Mouse (Mus musculus) neural tube, embryonic 13.5 days (tissue): ENCODE measurements around the gene Rps11. TPM values are rescaled to one million over a fixed set of nuclear protein-coding genes. Genes with fewer than 3 reads are reported as not detected.

Source experiments
- ATAC-seq: fragments of 200-750 bp; cut with Nextera tagmentation; 2 replicates; pipeline ENCODE4 v1.8.0; 2017; ENCODE audit warnings: low read depth, mild to moderate bottlenecking, moderate TSS enrichment, moderate library complexity
- H3K27ac ChIP-seq: fragments of 300-500 bp; sonication (generic); replicated peaks from 2 replicates; pipeline ENCODE4 v1.5.1; 2015; ENCODE audit warnings: moderate library complexity, mild to moderate bottlenecking, inconsistent platforms
- H3K27me3 ChIP-seq: fragments of 300-500 bp; sonication (generic); 2 replicates; pipeline ENCODE4 v1.6.1; 2015; ENCODE audit warnings: mild to moderate bottlenecking, inconsistent platforms
- H3K36me3 ChIP-seq: fragments of 300-500 bp; sonication (generic); 2 replicates; pipeline ENCODE4 v1.6.1; 2015; ENCODE audit warnings: mild to moderate bottlenecking, inconsistent platforms
- H3K4me1 ChIP-seq: fragments of 300-500 bp; sonication (generic); replicated peaks from 2 replicates; pipeline ENCODE4 v1.6.1; 2015; ENCODE audit warnings: inconsistent platforms
- H3K4me2 ChIP-seq: fragments of 300-500 bp; sonication (generic); 2 replicates; pipeline ENCODE4 v1.6.1; 2015; ENCODE audit warnings: inconsistent platforms, mild to moderate bottlenecking, moderate library complexity
- H3K4me3 ChIP-seq: fragments of 300-500 bp; sonication (generic); 2 replicates; pipeline ENCODE4 v1.5.1; 2015; ENCODE audit warnings: mild to moderate bottlenecking, inconsistent platforms
- H3K9ac ChIP-seq: fragments of 300-500 bp; sonication (generic); 2 replicates; pipeline ENCODE4 v1.6.1; 2015; ENCODE audit warnings: moderate library complexity, mild to moderate bottlenecking, inconsistent platforms
- H3K9me3 ChIP-seq: fragments of 300-500 bp; sonication (generic); 2 replicates; pipeline ENCODE4 v1.6.1; 2016; ENCODE audit warnings: inconsistent platforms
- WGBS: fragments of 180-500 bp; shearing (Covaris S2); methylation state at CpG from one replicate; pipeline ENCODE4 v1.1.7; 2015; 5-methylcytosine and 5-hydroxymethylcytosine counted together
- polyA plus RNA-seq: library from polyadenylated mRNA; unstranded; fragments of >200 nt; fragmentation: Nextera tagmentation; extraction: Ambion mirVana; gene quantifications from 2 replicates; pipeline ENCODE4 v1.2.1, GENCODE M21; 2015

Gene Rps11
- polyA plus RNA-seq, 1 experiment from 2014 or later = 971 TPM

GRCm38 (mm10) chr7:45088597-45088996 is 35.6 kb downstream of the Rps11 start:
- H3K4me2 ChIP-seq = no peak overlapping the region
- H3K36me3 ChIP-seq = peaks cover 20% of the 10 kb centered on the region
- H3K9ac ChIP-seq = no peak overlapping the region
- H3K9me3 ChIP-seq = no peaks in the 10 kb centered on the region
- ATAC-seq = no peak
- no peak overlapping the region for H3K4me3 ChIP-seq
- H3K27me3 ChIP-seq = no peaks in the 10 kb centered on the region
- H3K27ac ChIP-seq = no peak overlapping the region
- WGBS = 92% methylated on average over 17 of the region's 17 CpGs
- H3K4me1 ChIP-seq = peaks cover 24% of the 10 kb centered on the region

GRCm38 (mm10) chr7:45086084-45086483 is 38.2 kb downstream of the Rps11 start:
- Histone ChIP-seq H3K4me2 (no peak overlapping the region), H3K36me3 (peaks cover 26% of the 10 kb centered on the region), H3K4me3 (no peak overlapping the region), H3K9ac (no peak overlapping the region), H3K4me1 (peaks cover 13% of the 10 kb centered on the region), H3K9me3 (no peaks in the 10 kb centered on the region), H3K27ac (no peak overlapping the region), H3K27me3 (no peaks in the 10 kb centered on the region)
- WGBS = 81% methylated on average over 4 of the region's 4 CpGs
- no peak for ATAC-seq

GRCm38 (mm10) chr7:45083300-45083890 is 40.8 kb downstream of the Rps11 start:
- Histone ChIP-seq H3K4me3 (no peak overlapping the region), H3K36me3 (peaks cover 26% of the 10 kb centered on the region), H3K27ac (peak overlapping the region; percentile 77), H3K4me2 (no peak overlapping the region), H3K9ac (no peak overlapping the region), H3K4me1 (peaks cover 5% of the 10 kb centered on the region; the same call in 1 of the 2 replicates), H3K9me3 (no peaks in the 10 kb centered on the region), H3K27me3 (no peaks in the 10 kb centered on the region)
- WGBS = 83% methylated on average over 22 of the region's 22 CpGs
- ATAC-seq = no peak

- Histone ChIP-seq H3K4me2 (0 out of 2 replicates have a peak overlapping the region, but pooled peaks have one; percentile 1), H3K27ac (peak overlapping the region; percentile 77), H3K36me3 (peaks cover 29% of the 10 kb centered on the region), H3K27me3 (no peaks in the 10 kb centered on the region), H3K9ac (no peak overlapping the region), H3K4me3 (no peak overlapping the region), H3K9me3 (no peaks in the 10 kb centered on the region), H3K4me1 (peaks cover 5% of the 10 kb centered on the region; the same call in 1 of the 2 replicates)
- no peak for ATAC-seq
- WGBS = 57% methylated on average over 25 of the region's 25 CpGs
Observed at GRCm38 (mm10) chr7:45082401-45083299, 41.6 kb downstream of the Rps11 start.

- H3K4me2 ChIP-seq = no peak overlapping the region
- no peak for ATAC-seq
- peaks cover 5% of the 10 kb centered on the region; the same call in 1 of the 2 replicates for H3K4me1 ChIP-seq
- no peak overlapping the region for H3K4me3 ChIP-seq
- no peak overlapping the region for H3K27ac ChIP-seq
- no peak overlapping the region for H3K9ac ChIP-seq
- no peaks in the 10 kb centered on the region for H3K27me3 ChIP-seq
- 54% methylated on average over 5 of the region's 5 CpGs for WGBS
- peaks cover 36% of the 10 kb centered on the region for H3K36me3 ChIP-seq
- no peaks in the 10 kb centered on the region for H3K9me3 ChIP-seq
Observed at GRCm38 (mm10) chr7:45081016-45081415, 43.2 kb downstream of the Rps11 start.

GRCm38 (mm10) chr7:45079856-45080255 is 44.4 kb downstream of the Rps11 start:
- Histone ChIP-seq H3K9me3 (no peaks in the 10 kb centered on the region), H3K4me1 (peaks cover 5% of the 10 kb centered on the region; the same call in 1 of the 2 replicates), H3K36me3 (peaks cover 43% of the 10 kb centered on the region), H3K9ac (no peak overlapping the region), H3K27ac (no peak overlapping the region), H3K4me3 (no peak overlapping the region), H3K4me2 (no peak overlapping the region), H3K27me3 (no peaks in the 10 kb centered on the region)
- peak; percentile 38; the same call in 1 of the 2 replicates for ATAC-seq
- WGBS = under 1% methylated on average over 10 of the region's 10 CpGs

GRCm38 (mm10) chr7:45078513-45078912 is 45.7 kb downstream of the Rps11 start:
- Histone ChIP-seq H3K36me3 (peaks cover 47% of the 10 kb centered on the region), H3K9me3 (no peaks in the 10 kb centered on the region), H3K9ac (no peak overlapping the region), H3K27me3 (no peaks in the 10 kb centered on the region), H3K27ac (no peak overlapping the region), H3K4me1 (peaks cover 5% of the 10 kb centered on the region; the same call in 1 of the 2 replicates), H3K4me2 (no peak overlapping the region), H3K4me3 (no peak overlapping the region)
- ATAC-seq = no peak
- 40% methylated on average over 9 of the region's 9 CpGs for WGBS

GRCm38 (mm10) chr7:45077829-45078228 is 46.4 kb downstream of the Rps11 start:
- WGBS = 87% methylated on average over 2 of the region's 2 CpGs

GRCm38 (mm10) chr7:45077322-45077721 is 46.9 kb downstream of the Rps11 start:
- Histone ChIP-seq H3K27ac (no peak overlapping the region), H3K4me2 (no peak overlapping the region), H3K27me3 (no peaks in the 10 kb centered on the region), H3K4me3 (no peak overlapping the region), H3K9ac (no peak overlapping the region), H3K9me3 (no peaks in the 10 kb centered on the region), H3K36me3 (peaks cover 41% of the 10 kb centered on the region), H3K4me1 (peaks cover 4% of the 10 kb centered on the region; the same call in 1 of the 2 replicates)
- no peak for ATAC-seq
- 87% methylated on average over 14 of the region's 14 CpGs for WGBS

More at GRCm38 (mm10) chr7:45077829-45078228, 46.4 kb downstream of the Rps11 start:
- Histone ChIP-seq H3K9me3 (no peaks in the 10 kb centered on the region), H3K27ac (no peak overlapping the region), H3K27me3 (no peaks in the 10 kb centered on the region), H3K36me3 (peaks cover 41% of the 10 kb centered on the region), H3K4me3 (no peak overlapping the region), H3K4me1 (peaks cover 5% of the 10 kb centered on the region; the same call in 1 of the 2 replicates), H3K9ac (no peak overlapping the region), H3K4me2 (no peak overlapping the region)
- ATAC-seq = no peak

- no peaks in the 10 kb centered on the region for H3K27me3 ChIP-seq
- WGBS = 89% methylated on average over 30 of the region's 30 CpGs
- H3K4me1 ChIP-seq = no peaks in the 10 kb centered on the region
- H3K9me3 ChIP-seq = no peaks in the 10 kb centered on the region
- no peak overlapping the region for H3K4me3 ChIP-seq
- no peak overlapping the region for H3K9ac ChIP-seq
- H3K27ac ChIP-seq = no peak overlapping the region
- H3K36me3 ChIP-seq = peaks cover 41% of the 10 kb centered on the region
- H3K4me2 ChIP-seq = no peak overlapping the region
- ATAC-seq = no peak
Observed at GRCm38 (mm10) chr7:45076501-45076900, 47.7 kb downstream of the Rps11 start.

- no peak overlapping the region for H3K9ac ChIP-seq
- 92% methylated on average over 4 of the region's 4 CpGs for WGBS
- no peak overlapping the region for H3K4me2 ChIP-seq
- no peak overlapping the region for H3K27ac ChIP-seq
- ATAC-seq = no peak
- peaks cover 41% of the 10 kb centered on the region for H3K36me3 ChIP-seq
- no peaks in the 10 kb centered on the region for H3K4me1 ChIP-seq
- no peak overlapping the region for H3K4me3 ChIP-seq
- H3K27me3 ChIP-seq = no peaks in the 10 kb centered on the region
- no peaks in the 10 kb centered on the region for H3K9me3 ChIP-seq
Observed at GRCm38 (mm10) chr7:45075405-45075804, 48.8 kb downstream of the Rps11 start.

GRCm38 (mm10) chr7:45073949-45074348 is 50.3 kb downstream of the Rps11 start:
- no peaks in the 10 kb centered on the region for H3K27me3 ChIP-seq
- ATAC-seq = no peak
- no peaks in the 10 kb centered on the region for H3K4me1 ChIP-seq
- H3K4me3 ChIP-seq = no peak overlapping the region
- H3K9me3 ChIP-seq = no peaks in the 10 kb centered on the region
- H3K36me3 ChIP-seq = peaks cover 41% of the 10 kb centered on the region
- no peak overlapping the region for H3K9ac ChIP-seq
- WGBS = 90% methylated on average over 12 of the region's 12 CpGs
- H3K4me2 ChIP-seq = no peak overlapping the region
- no peak overlapping the region for H3K27ac ChIP-seq
